Mouse (Mus musculus) spleen, postnatal 4 days (tissue): ENCODE data around the gene Tradd.
A peak's percentile ranks its signal among the peaks of the same experiment; 100 is the strongest.

Experiments
- DNase-seq, 2 experiments: peaks; one replicate each; pipeline ENCODE4 v3.0.0; 2022; ENCODE audit warnings: low spot score in 2 of 2

The Tradd gene

DNA sequence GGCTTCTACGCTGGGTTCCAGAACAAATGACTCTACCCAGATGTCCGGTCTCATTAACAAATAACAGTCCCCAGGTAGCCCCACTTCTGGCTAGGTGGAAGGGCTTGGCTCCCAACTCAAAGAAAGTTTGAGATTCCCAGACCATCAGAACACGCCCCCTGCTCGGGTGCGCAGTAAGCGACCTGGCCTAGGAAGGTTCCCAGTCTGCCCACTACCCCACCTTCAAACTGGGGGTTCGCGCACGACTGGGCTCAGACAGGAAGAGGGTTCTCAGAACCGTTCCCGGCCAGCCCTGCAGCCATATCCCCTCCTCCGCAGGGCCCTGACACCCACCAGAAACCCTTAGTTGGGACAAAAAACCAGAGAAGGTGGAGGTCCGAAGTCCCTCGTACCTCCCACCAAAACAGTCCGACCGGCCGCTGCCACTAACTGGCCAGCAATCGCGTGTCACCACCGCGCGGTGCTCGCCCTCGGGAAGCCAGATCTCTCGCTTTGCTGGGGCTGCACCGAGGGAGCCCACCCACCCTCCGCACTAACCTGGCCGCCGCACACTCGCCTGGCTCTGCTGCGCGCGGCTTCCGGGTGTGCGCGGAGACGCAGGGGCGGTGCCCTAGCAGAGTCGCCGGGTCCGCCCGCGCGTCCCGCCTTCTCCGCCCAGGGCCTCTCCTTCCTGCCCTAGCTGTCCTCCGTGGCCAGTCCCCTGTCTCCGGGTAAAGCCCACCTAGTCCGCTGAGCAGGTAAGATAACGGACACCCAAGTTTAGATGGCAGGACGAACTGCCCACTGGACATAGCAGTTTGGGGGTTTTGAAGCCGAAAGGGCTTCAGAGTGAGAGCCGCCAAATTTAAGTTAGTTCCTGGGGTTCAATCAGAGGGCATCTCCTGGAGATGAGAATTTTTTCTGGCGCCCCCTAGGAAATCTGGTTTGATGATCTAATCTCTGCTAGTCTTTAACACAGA, at the start of gene Tradd, which contains the start of gene Fbxl8:
Gene Tradd (minus strand): TSS at position 586 of the 959 bp plus-strand sequence.
Gene Fbxl8 (plus strand): TSS at position 625 of the 959 bp plus-strand sequence.
- peak; percentile 74 to 89 for DNase-seq

DNA sequence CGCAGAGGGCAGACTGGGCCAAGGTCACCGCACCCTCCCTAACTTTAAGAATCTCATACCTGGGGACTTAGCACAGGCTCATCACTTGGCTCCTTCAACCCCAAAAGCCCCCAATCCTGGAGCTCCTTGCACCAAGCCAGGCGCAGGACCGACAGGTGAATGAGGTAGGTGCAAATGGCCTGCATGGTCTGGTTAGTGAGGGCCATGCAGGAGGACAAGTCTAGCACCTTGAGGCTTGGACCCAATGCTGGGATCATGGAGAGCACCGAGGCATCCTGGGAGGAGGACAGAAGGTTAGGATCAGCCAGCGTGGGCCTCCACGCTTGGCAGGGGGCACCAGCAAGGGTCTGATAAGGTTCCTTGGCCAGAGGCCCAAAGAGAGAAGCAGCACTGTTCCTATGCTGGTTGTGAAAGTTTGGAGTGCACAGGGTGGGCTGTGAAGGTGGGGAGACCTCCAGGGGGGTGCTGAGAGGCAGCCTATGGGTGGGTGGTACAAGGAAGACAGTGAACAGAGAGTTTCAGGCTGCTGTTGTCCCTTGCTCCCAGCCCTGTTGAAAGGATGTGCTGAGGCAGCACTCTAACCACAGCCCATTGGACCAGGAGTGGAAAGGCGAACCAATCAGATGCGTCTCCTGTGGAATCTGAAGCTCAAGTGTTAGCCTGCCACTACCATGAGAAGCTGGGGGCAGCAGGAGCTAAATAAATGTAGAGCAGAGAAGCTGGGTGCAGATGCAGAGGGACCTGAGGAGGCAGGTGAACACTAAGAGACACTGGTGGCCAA, 49.4 kb upstream of the Tradd start:
- no peak for DNase-seq

DNA sequence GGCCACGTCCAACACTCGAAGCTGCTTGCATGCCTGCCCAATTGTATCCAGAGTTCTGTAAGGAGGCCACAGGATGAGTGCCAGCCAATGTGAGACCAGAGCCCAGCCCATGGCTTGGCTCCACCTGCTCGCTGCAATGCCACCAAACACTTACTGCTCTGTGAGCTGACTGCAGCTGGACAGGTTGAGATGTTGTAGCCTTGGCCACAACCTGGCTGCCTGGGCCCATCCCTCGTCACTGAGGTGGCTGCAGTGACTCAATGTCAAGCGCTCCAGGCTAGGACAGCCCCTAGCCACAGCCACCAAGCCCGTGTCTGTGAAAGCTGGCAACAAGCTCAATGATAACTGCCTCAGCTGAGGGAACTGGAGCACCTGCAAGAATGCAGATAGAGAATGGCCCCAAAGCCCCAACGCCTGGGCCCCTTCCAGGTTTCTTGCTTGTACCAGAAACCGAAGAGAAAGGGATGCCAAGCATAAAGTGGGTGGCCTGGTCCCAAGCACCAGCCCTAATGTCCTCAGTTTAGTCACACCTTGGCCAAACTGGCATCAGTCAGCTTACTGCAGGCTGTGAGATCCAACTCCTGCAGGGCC, 48.6 kb upstream of the Tradd start:
- DNase-seq: peak in 1 of 2 experiments; percentile 51

DNA sequence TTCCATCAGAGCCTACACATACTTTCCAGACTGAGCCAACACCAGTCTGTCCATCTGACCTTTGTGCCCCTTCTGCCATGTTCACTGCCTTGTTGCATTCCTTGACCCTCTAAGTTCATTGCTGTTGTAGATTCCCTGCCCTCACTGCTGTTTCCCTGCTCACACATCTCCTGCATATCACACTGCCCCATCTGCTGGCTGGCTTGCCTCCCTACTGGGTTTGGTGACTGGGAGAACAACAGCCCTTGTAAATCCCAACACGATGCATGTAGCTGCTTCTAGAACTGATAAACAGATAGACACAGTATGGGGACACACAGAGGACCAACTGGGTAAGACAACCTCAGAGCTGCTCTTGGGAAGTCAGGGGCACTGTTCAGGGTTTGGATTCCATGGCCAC, 47.3 kb upstream of the Tradd start:
- no peak for DNase-seq

DNA sequence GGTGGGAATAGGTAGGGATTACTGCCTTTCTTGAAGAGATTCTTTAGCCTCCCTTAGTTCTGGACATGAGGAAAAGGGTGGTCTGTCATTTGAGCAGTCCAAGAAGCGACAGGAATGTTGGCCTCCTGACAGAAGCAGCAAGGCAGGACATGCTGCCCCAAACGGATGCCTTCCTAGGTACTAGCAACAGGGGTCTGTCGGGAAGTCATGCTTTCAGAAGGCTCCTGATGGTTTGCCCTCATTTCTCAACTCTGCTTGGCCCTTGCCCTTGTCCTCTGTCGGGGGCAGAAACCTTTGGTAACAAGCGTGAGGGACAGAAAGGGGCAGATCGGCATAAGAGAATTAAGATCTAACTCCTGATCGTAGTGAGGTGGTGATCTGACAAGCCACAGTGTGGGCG, 45.7 kb upstream of the Tradd start:
- no peak for DNase-seq

DNA sequence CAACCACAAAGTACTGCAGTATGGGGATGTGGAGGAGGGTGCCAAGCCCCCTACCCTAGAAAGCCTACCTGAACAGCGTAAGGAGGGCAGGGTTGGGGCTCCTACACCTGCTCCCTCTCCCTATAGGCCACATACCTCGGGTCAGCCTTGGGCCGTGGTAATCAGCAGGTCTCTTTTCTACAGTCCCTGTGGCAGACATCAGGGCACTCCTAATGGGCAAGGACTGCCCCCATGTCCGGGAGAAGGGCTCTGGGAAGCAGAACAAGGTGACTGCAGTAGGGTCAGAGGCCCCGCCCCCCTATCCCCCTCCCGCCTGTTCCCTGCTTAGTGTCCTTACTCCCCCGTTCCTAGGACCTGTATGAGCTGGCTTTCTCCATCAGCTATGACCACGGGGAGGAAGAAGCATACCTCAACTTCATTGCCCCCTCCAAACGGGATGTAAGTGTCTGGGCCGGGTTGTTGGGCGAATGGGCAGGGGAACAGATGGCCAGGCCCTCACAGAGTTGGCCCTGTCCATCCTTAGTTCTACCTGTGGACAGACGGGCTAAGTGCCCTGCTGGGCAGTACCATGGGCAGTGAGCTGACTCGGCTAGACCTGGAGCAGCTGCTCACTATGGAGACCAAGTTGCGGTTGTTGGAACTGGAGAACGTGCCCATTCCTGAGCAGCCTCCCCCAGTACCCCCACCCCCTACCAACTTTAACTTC, 44.9 kb upstream of the Tradd start:
- DNase-seq: no peak

DNA sequence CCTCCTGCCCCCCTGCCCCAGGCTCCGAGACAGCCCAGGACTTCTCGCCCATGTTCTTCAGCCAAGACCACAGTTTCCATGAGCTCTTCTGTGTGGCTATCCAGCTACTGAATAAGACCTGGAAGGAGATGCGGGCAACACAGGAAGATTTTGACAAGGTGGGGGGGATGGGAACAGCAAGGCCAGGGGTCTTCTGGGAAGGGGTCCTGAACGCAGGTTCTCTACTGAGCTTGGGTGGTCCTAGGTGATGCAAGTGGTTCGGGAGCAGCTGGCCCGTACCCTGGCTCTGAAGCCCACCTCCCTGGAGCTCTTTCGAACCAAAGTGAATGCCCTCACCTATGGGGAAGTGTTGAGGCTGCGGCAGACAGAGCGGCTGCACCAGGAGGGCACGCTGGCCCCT, 44.0 kb upstream of the Tradd start:
- DNase-seq: no peak

DNA sequence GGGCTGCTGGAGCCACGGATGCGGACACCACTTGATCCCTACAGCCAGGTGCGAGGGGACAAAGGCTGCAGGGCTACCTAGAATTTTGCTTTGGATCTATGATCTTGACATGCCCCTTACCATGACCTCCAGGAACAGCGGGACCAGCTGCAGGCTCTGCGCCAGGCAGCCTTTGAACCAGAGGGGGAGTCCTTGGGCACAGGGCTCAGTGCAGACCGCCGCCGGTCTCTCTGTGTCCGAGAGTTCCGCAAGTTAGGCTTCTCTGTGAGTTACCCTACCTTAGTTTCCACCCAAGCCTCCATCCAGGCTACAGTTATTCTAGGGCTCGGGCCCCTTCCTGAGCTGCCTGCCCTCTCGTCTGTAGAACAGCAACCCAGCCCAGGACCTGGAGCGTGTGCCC, 43.3 kb upstream of the Tradd start:
- DNase-seq: no peak

DNA sequence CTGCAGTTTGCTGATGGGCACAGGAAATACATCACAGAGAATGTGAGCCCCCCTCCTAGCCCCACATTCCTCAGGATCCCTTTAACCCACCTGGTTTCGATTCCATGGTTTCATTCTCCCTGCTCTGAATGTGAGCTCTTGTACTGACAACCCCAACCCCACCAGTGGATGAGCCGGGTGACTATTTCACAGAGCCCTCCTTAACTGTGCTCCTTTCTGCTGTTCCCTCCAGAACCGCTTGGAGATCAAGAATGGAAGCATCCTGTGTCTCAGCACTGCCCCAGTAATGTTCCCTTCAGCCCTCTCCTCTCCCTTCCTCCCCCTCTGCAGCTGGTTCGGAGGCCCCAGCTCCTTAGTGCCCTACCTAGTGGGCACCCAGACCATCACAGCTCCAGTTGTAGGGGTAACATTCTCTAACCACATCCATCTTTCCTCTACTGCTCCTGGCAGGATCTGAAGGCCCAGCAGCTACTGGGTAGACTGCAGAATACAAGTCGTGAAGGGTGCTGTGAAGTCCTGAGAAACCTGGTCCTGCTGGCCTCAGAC, 41.8 kb upstream of the Tradd start:
- no peak for DNase-seq

DNA sequence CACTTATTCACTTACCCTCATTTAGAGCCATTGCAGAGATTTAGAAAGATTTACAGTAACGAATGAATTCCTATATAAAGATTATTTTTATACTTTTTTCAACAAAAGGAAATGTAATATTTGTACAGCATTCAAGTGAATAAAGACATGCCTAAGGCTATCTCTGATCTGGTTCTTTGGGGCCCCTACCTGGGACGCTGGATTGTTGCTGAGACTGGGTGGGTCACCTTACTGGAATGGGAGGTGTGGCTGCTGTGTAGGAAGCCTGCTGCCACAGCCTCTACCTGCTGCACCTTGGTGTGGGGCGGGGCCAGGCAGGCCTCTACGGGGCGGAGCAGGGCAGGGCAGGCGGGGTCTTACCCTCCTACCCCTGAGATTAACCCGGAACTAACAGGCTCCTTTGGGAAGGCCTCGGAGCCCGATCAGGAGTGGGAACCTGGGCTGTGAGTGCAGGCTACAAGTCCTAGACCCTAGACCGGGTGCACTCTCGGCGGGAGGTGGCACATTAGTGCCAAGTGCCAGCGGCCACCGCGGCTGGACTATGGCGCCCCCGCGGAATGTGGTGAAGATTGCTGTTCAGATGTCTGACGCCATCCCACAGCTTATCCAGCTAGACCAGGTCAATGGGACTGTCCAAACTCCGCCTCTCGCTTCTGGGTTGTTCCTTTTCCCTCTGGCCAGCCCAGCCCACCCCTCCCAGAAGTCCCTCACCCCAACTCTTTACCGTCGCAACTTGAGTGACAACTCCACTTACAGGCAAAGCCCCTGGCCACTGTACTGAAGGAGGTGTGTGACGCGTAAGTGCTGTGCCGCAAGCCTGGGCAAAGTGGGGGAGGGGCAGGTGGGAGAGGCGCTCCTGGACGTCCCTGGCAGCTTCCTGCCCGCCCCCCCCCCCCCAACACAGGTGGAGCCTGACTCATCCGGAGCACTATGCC, 41.1 kb upstream of the Tradd start, which contains the start of gene Elmo3:
Gene Elmo3 (plus strand): TSS at position 391 of the 935 bp plus-strand sequence.
- peak; percentile 64 to 79 for DNase-seq

DNA sequence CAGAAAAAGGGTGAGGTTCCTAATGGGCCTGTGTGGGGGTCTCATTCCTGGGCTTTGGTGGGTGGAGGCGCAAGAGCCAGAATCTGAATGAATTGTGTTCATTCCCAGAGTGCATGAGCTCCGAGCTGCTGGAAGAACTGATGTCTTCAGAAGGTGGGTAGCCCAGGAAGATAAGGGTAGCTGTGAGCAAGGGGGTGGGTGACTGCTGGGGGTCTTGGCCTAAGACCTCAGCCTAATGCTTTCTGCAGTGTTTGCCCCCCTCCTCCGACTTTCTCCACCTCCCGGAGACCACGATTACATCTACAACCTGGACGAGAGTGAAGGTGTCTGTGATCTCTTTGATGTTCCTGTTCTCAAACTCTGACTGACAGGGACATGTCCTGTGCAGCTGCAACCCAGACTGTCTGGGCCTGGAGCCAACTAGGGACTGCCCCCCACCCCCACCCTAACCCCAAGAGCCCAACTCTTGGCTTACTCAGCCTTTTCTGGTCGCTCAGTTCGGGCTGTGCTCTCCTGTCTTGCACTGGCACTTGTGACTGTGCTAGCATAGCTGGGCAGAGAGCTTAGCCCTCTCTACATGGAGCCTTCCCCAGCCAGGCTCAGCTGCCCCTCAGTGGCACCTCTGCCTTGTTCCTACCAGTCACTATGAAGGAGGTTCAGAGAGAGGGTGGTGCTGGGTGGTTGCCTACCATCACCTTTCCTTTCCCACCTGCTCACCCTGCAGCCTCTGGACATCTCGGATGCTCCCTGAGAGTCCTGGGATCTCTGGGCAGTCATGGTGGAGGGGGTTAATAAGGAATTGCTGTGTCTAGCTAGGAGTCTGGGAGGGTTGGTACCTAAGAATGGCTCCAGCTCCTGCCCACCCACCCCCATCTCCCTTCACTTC, 40.2 kb upstream of the Tradd start:
- no peak for DNase-seq

DNA sequence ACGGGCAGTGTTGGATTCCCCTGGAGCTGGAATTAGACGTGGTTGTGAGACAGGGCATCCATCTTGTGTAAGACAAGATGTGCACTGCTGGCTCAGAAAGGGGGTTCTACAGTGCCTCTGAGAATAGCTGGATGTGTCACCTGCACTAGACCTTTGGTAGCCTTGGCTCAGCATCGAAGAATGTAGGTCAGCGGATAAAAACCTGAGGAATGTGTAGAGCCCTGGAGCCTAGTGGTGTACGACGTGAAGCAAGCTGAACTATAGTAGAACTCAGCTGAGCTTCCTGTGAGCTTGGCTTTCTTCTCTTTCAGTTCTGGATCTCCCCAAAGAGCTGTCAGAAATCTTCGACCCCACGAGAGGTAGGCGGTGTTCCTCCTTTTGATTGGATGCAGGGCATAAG, 39.5 kb upstream of the Tradd start:
- no peak for DNase-seq

DNA sequence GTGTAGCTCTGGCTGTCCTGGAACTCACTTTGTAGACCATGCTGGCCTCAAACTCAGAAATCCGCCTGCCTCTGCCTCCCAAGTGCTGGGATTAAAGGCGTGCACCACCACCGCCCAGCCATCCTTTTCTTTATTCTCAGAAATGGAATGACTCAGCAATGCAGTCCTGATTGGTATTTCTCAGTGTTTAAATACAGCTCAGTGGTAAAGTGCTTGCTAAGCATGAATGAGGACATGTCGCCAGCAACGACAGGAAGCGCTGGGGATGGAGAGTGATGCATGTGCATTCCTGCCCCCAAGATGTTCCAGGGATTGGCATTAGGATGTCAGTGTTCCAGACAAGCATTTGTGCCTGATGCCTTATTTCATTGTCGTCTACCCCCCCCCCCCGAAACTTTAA, 39.0 kb upstream of the Tradd start:
- DNase-seq: no peak

DNA sequence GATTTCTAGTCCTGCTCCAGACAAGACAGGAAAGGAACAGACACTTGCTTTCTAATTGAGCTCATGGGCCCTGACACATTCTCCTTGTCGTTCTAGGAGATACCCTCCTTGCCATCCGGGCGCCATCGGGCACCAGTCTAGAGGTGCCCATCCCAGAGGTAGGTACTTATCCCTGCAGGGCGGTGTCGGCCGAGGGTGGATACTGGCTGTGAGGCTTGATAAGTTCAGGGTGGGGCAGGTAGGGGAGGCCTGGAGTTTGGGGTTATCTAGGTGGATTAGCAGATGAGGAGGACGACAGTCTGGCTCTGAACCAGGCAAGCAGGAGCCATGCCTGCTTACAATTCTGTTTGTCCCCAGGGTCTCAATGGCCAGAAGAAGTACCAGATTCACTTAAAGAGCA, 35.6 kb upstream of the Tradd start:
- peak; percentile 88 to 90 for DNase-seq

DNA sequence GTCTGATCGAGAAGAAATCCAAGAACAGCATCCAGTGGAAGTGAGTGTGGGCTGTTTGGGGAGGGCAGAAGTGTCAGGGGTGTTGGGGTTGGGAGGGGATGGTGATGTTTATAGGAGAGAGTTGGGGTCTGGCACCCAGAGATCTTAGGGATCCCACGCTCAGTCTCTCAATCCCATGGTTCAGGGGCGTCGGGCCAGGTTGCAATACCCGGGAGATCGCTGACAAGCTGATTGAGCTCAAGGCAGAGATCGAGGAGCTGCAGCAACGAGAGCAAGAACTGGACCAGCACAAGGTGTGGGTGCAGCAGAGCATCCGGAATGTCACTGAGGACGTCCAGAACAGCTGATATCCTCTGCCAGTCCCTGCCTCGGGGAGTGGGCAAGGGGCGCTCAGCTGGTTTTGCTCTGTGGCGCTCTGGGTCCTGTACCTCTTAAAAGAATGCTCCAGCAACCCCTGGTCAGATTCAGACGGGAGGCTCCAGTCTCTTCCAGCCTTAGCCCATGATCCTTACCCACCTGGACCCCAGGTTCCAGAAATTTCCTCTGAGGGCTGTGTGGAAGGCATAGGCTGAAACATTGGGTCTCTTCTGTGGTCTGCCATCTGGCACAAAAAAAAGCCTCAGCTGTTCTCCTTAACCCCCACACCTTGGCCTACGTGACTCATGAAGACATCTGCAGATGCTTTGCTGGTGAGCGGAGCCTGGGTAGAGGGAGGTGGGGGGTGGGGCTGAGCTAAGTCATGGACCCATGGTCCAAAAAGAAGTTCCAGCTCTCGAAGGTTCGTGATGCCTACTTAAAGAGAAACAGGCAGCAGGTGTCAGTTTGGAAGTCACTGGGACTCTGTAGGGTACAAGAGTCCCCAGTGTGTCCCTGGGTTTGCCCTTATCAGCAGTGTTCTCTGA, 34.2 kb upstream of the Tradd start:
- peak; percentile 39 to 72 for DNase-seq

DNA sequence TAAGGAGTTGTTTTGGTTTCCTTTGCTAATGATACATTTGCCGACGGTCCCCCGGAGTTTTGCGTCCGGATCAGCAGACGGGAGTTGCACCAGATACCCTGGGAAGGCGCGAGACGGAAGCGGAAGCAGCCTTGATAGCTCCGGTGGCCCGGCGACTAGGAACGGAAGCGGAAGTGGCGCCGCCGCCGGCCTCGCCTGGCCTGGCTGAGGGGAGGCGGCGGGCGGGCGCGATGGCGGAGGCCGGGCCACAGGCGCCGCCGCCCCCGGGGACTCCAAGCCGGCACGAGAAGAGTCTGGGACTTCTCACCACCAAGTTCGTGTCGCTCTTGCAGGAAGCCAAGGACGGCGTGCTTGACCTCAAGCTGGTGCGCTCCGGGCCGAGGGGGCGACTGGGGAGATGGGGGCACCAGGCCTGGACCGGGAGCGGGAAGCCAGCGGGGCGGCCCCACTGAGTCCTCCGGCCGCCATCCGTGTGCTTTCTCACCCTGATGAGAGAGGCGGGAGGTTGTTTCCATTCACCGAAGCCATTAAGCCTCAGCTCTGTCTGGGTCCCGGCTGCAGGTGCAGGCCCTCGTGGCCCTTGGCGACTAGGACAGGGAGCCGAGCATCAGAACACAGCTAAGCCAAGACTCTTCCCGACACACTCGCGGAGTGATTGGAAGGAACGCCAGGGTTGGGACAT, 33.2 kb upstream of the Tradd start, which contains the start of gene E2f4:
Gene E2f4 (plus strand): TSS at position 153 of the 682 bp plus-strand sequence.
- peak; percentile 92 to 96 for DNase-seq

DNA sequence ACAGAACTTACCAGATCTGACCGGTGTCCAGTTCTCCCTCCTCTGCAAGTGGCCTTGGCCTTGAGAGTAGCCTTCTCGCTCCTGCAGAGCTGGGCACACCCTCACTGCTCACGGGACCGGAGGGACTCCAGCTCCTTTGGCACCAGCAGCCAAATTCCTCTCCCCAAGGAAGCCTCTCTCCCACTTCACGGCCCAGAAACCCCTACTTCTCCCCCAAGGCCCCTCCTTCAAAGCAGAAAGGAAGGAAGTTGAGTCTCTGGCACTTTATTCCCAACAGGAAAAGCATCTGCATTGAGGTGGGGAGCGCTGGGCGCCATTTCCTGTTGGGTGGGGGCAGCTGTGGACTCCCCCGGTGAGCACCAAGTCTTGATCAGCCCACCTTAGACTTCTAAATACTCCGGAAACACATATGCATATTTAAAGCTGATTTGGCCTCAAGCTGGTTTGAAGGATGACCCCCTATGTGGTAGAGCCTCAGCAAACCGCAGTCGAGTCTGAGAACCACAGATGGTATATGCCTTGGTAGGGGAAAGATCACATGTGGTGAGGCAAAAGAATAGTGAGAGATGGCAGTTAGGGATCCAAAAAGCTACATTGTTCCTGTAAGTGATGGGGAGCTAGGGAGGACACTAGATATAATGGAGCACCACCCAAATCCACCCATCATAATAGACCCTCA, 31.6 kb upstream of the Tradd start, which contains the start of gene Exoc3l:
Gene Exoc3l (minus strand): TSS at position 207 of the 679 bp plus-strand sequence.
- DNase-seq: peak in 1 of 2 experiments; percentile 15
